Mouse (Mus musculus) olfactory bulb, adult 2 months (tissue): ENCODE data around the gene Vmn2r89. TPM values are rescaled to one million over a fixed set of nuclear protein-coding genes. Genes with fewer than 3 reads are reported as not detected.

Experiments
- H3K27ac ChIP-seq: fragments of 200-500 bp; 2 replicates; pipeline ENCODE4 v1.5.1; 2012; ENCODE audit warnings: low read depth, low read length; ENCODE audit not compliant: insufficient read depth
- H3K4me1 ChIP-seq: fragments of 200-500 bp; 2 replicates; pipeline ENCODE4 v1.6.1; 2012; ENCODE audit warnings: low read length; ENCODE audit not compliant: control insufficient read depth, insufficient read depth
- H3K4me3 ChIP-seq: fragments of 200-500 bp; 2 replicates; pipeline ENCODE4 v1.5.1; 2012; ENCODE audit warnings: mild to moderate bottlenecking, low read depth, low read length, moderate library complexity; ENCODE audit not compliant: insufficient read depth
- CTCF ChIP-seq: fragments of 200-500 bp; IDR thresholded peaks from 2 replicates; pipeline ENCODE4 v1.5.1; 2012; ENCODE audit warnings: low read depth, mild to moderate bottlenecking, low read length, moderate library complexity; ENCODE audit not compliant: insufficient read depth
- POLR2A ChIP-seq: fragments of 200-500 bp; IDR thresholded peaks from 2 replicates; pipeline ENCODE4 v1.6.1; 2012; ENCODE audit warnings: mild to moderate bottlenecking, low read depth, low read length, moderate library complexity; ENCODE audit not compliant: insufficient read depth
- WGBS: fragments of 180-500 bp; shearing (Covaris S2); methylation state at CpG from one replicate; pipeline ENCODE4 v1.1.7; 2018; 5-methylcytosine and 5-hydroxymethylcytosine counted together
- polyA plus RNA-seq: library from polyadenylated mRNA; stranded (reverse); fragments of >200 nt; gene quantifications from 2 replicates; pipeline ENCODE4 v1.2.4, GENCODE M21; 2012; ENCODE audit warnings: low replicate concordance; ENCODE audit not compliant: missing spikeins, insufficient read depth, insufficient read length

Vmn2r89 gene
- polyA plus RNA-seq, 1 experiment: not detected

GRCm38 (mm10) chr14:51483671-51484070 is 32.0 kb downstream of the Vmn2r89 start:
- no peak overlapping the region for H3K4me3 ChIP-seq
- TF ChIP-seq POLR2A: no peak
- TF ChIP-seq CTCF: no peak
- no peaks in the 10 kb centered on the region for H3K4me1 ChIP-seq
- 100% methylated on average over 1 of the region's 1 CpGs for WGBS
- H3K27ac ChIP-seq: no peak overlapping the region

GRCm38 (mm10) chr14:51486111-51486510 is 34.5 kb downstream of the Vmn2r89 start:
- Histone ChIP-seq H3K27ac (no peak overlapping the region), H3K4me1 (no peaks in the 10 kb centered on the region), H3K4me3 (no peak overlapping the region)
- TF ChIP-seq CTCF (no peak), POLR2A (no peak)
- 39% methylated on average over 1 of the region's 1 CpGs for WGBS

GRCm38 (mm10) chr14:51495781-51496180 is 44.1 kb downstream of the Vmn2r89 start:
- no peak for TF ChIP-seq POLR2A
- Histone ChIP-seq H3K4me1 (no peaks in the 10 kb centered on the region), H3K27ac (no peak overlapping the region), H3K4me3 (no peak overlapping the region)
- 93% methylated on average over 2 of the region's 2 CpGs for WGBS

- H3K27ac ChIP-seq: no peak overlapping the region
- no peak overlapping the region for H3K4me3 ChIP-seq
- H3K4me1 ChIP-seq: no peaks in the 10 kb centered on the region
- no peak for TF ChIP-seq POLR2A
- TF ChIP-seq CTCF: no peak
- 90% methylated on average over 1 of the region's 1 CpGs for WGBS
These were observed 45.3 kb downstream of the Vmn2r89 start for GRCm38 (mm10) chr14:51496955-51497354.

DNA sequence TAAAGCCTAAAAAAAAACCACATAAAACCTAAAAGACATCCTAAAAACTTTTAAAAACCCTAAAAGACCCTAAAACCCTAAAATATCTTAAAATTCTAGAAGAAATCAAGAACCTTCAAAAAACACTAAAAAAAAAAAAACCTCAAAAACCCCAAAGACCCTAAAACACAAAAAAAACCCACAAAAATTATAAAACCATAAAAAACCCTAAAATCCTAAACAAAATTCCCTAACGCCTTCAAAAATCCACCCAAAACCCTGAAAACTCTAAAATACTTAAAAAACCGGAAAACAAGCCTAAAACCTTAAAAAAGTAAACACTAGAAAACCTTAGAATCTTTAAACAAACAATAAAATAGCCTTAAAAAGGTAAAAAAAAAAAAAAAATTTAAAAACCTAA is 46.3 kb downstream of the Vmn2r89 start:
- no peak overlapping the region for H3K4me3 ChIP-seq
- no peak for TF ChIP-seq CTCF
- no peak for TF ChIP-seq POLR2A
- 95% methylated on average over 2 of the region's 2 CpGs for WGBS
- H3K4me1 ChIP-seq: no peaks in the 10 kb centered on the region
- H3K27ac ChIP-seq: no peak overlapping the region

- H3K27ac ChIP-seq: no peak overlapping the region
- no peaks in the 10 kb centered on the region for H3K4me1 ChIP-seq
- no peak overlapping the region for H3K4me3 ChIP-seq
- no peak for TF ChIP-seq CTCF
- TF ChIP-seq POLR2A: no peak
- WGBS: 84% methylated on average over 2 of the region's 2 CpGs
These were observed 48.1 kb downstream of the Vmn2r89 start for GRCm38 (mm10) chr14:51499707-51500275.

DNA sequence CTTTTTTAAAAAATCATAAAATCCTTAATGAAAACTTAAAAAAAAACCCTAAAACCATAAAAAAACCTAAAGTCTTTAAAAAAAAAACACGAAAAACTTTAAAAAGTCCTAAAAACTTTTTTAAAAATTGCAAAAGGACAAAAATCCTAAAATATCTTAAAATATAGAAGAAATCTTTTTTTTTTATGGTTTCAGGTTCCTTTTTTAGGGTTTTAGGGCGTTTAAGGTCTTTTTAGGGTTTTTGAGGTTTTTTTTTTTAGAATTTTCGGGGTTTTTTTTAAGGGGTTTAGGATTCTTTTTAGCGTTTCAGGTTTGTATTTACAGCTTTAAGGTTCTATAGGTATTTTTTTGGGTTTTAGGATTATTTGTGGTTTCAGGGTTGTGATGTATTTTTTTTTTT is 48.8 kb downstream of the Vmn2r89 start:
- TF ChIP-seq CTCF (no peak), POLR2A (no peak)
- no peak overlapping the region for H3K27ac ChIP-seq
- 91% methylated on average over 4 of the region's 4 CpGs for WGBS
- no peaks in the 10 kb centered on the region for H3K4me1 ChIP-seq
- no peak overlapping the region for H3K4me3 ChIP-seq

GRCm38 (mm10) chr14:51507416-51507815 is 55.8 kb downstream of the Vmn2r89 start:
- 94% methylated on average over 8 of the region's 8 CpGs for WGBS
- Histone ChIP-seq H3K27ac (no peak overlapping the region), H3K4me1 (no peaks in the 10 kb centered on the region), H3K4me3 (no peak overlapping the region)
- TF ChIP-seq POLR2A (no peak), CTCF (no peak)

Other genes with a start within 250 kb of the Vmn2r89 start
- not detected in 2 replicates for gene Ear14, start 248.5 kb upstream of the Vmn2r89 start, polyA plus RNA-seq
- not detected in 2 replicates for gene Rnase2a, start 195.7 kb upstream of the Vmn2r89 start, polyA plus RNA-seq
- gene Gm7247, start 90.1 kb upstream of the Vmn2r89 start, polyA plus RNA-seq: not detected in 2 replicates
- gene Vmn2r88, start 41.0 kb upstream of the Vmn2r89 start, polyA plus RNA-seq: not detected in 2 replicates
- gene Gm5622, start 100.9 kb downstream of the Vmn2r89 start, polyA plus RNA-seq: not detected in 2 replicates
- not detected in 2 replicates for gene Gm17175, start 122.2 kb downstream of the Vmn2r89 start, polyA plus RNA-seq
- gene Gm17174, start 140.3 kb downstream of the Vmn2r89 start, polyA plus RNA-seq: not detected in 2 replicates
- not detected in 2 replicates for gene Gm17078, start 159.5 kb downstream of the Vmn2r89 start, polyA plus RNA-seq
- not detected in 2 replicates for gene Gm4181, start 183.8 kb downstream of the Vmn2r89 start, polyA plus RNA-seq
- gene Gm17079, start 243.6 kb downstream of the Vmn2r89 start, polyA plus RNA-seq: not detected in 2 replicates